Mouse (Mus musculus) embryonic facial prominence, embryonic 15.5 days (tissue): ENCODE results near the gene Zfp148. TPM values are rescaled to one million over a fixed set of nuclear protein-coding genes. Genes with fewer than 3 reads are reported as not detected.

ENCODE experiments used
- ATAC-seq: fragments of 200-750 bp; cut with Nextera tagmentation; 2 replicates; pipeline ENCODE4 v1.8.0; 2017; ENCODE audit warnings: low read depth, moderate TSS enrichment; ENCODE audit not compliant: insufficient number of reproducible peaks, low FRiP score, low TSS enrichment
- H3K27ac ChIP-seq: fragments of 300-500 bp; sonication (generic); replicated peaks from 2 replicates; pipeline ENCODE4 v1.5.1; 2015; ENCODE audit warnings: mild to moderate bottlenecking, inconsistent platforms
- H3K27me3 ChIP-seq: fragments of 300-500 bp; sonication (generic); 2 replicates; pipeline ENCODE4 v1.6.1; 2015; ENCODE audit warnings: inconsistent platforms
- H3K36me3 ChIP-seq: fragments of 300-500 bp; sonication (generic); 2 replicates; pipeline ENCODE4 v1.6.1; 2015; ENCODE audit warnings: mild to moderate bottlenecking, inconsistent platforms
- H3K4me1 ChIP-seq: fragments of 300-500 bp; sonication (generic); 2 replicates; pipeline ENCODE4 v1.6.1; 2015; ENCODE audit warnings: inconsistent platforms
- H3K4me2 ChIP-seq: fragments of 300-500 bp; sonication (generic); replicated peaks from 2 replicates; pipeline ENCODE4 v1.6.1; 2015; ENCODE audit warnings: mild to moderate bottlenecking, inconsistent platforms
- H3K4me3 ChIP-seq: fragments of 300-500 bp; sonication (generic); replicated peaks from 2 replicates; pipeline ENCODE4 v1.5.1; 2015; ENCODE audit warnings: mild to moderate bottlenecking, inconsistent platforms
- H3K9ac ChIP-seq: fragments of 300-500 bp; sonication (generic); 2 replicates; pipeline ENCODE4 v1.6.1; 2015; ENCODE audit warnings: inconsistent platforms
- H3K9me3 ChIP-seq: fragments of 300-500 bp; sonication (generic); replicated peaks from 2 replicates; pipeline ENCODE4 v1.6.1; 2016; ENCODE audit warnings: inconsistent platforms
- WGBS: fragments of 180-500 bp; shearing (Covaris S2); methylation state at CpG from one replicate; pipeline ENCODE4 v1.1.7; 2015; 5-methylcytosine and 5-hydroxymethylcytosine counted together
- polyA plus RNA-seq: library from polyadenylated mRNA; unstranded; fragments of >200 nt; fragmentation: Nextera tagmentation; extraction: Ambion mirVana; gene quantifications from 2 replicates; pipeline ENCODE4 v1.2.1, GENCODE M21; 2015

Gene Zfp148
- polyA plus RNA-seq, 1 experiment from 2014 or later, result 55.3 TPM

- no peaks in the 10 kb centered on the region for H3K36me3 ChIP-seq
- H3K9me3 ChIP-seq, result no peaks in the 10 kb centered on the region
- no peak overlapping the region for H3K9ac ChIP-seq
- H3K4me3 ChIP-seq, result no peak overlapping the region
- no peaks in the 10 kb centered on the region for H3K27me3 ChIP-seq
- H3K4me2 ChIP-seq, result no peak overlapping the region
- H3K27ac ChIP-seq, result no peak overlapping the region
- H3K4me1 ChIP-seq, result peaks cover 10% of the 10 kb centered on the region
- ATAC-seq, result no peak
- WGBS, result 59% methylated on average over 3 of the region's 3 CpGs
Measured at GRCm38 (mm10) chr16:33346376-33346775, 34.3 kb upstream of the Zfp148 start.

GRCm38 (mm10) chr16:33347134-33347533, 33.5 kb upstream of the Zfp148 start:
- no peak for ATAC-seq
- H3K27ac ChIP-seq, result no peak overlapping the region
- whole genome bisulfite sequencing, result 46% methylated on average over 5 of the region's 5 CpGs
- H3K4me3 ChIP-seq, result no peak overlapping the region
- no peaks in the 10 kb centered on the region for H3K27me3 ChIP-seq
- no peak overlapping the region for H3K4me2 ChIP-seq
- H3K36me3 ChIP-seq, result no peaks in the 10 kb centered on the region
- no peaks in the 10 kb centered on the region for H3K9me3 ChIP-seq
- H3K9ac ChIP-seq, result no peak overlapping the region
- peaks cover 10% of the 10 kb centered on the region for H3K4me1 ChIP-seq

- Histone ChIP-seq H3K9ac (no peak overlapping the region), H3K27me3 (no peaks in the 10 kb centered on the region), H3K9me3 (no peaks in the 10 kb centered on the region), H3K27ac (no peak overlapping the region), H3K4me2 (no peak overlapping the region), H3K4me3 (no peak overlapping the region), H3K36me3 (no peaks in the 10 kb centered on the region), H3K4me1 (no peaks in the 10 kb centered on the region)
- ATAC-seq, result no peak
- 67% methylated on average over 6 of the region's 6 CpGs for WGBS
Measured at GRCm38 (mm10) chr16:33357805-33358204, 22.8 kb upstream of the Zfp148 start.

GRCm38 (mm10) chr16:33365772-33366171, 14.9 kb upstream of the Zfp148 start:
- no peak overlapping the region for H3K27ac ChIP-seq
- ATAC-seq, result no peak
- no peak overlapping the region for H3K4me2 ChIP-seq
- H3K9ac ChIP-seq, result no peak overlapping the region
- 83% methylated on average over 6 of the region's 6 CpGs for WGBS
- no peaks in the 10 kb centered on the region for H3K36me3 ChIP-seq
- H3K4me1 ChIP-seq, result no peaks in the 10 kb centered on the region
- H3K9me3 ChIP-seq, result no peaks in the 10 kb centered on the region
- H3K27me3 ChIP-seq, result no peaks in the 10 kb centered on the region
- no peak overlapping the region for H3K4me3 ChIP-seq

DNA sequence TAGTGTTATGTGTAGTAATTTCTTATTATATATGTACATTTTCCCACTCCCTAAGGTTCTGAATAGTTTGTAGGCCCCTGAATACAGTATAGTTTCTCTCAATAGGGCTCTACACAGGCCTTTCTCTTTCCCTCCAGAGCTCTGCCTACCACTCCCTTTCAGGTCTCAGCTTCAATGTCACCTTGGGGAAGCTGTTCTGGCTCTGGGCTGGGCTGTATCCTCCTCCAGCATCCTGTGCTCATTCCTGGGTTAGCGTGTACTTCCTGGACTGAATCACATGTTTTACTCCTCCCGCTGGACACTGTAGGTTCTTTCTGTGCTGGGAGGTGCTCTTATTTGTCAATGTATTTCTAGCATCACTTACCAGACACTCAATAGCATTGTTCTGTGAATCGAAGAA, 12.0 kb upstream of the Zfp148 start:
- Histone ChIP-seq H3K4me1 (no peaks in the 10 kb centered on the region), H3K9ac (no peak overlapping the region), H3K4me3 (no peak overlapping the region), H3K27ac (no peak overlapping the region), H3K27me3 (no peaks in the 10 kb centered on the region), H3K4me2 (no peak overlapping the region), H3K36me3 (no peaks in the 10 kb centered on the region), H3K9me3 (no peaks in the 10 kb centered on the region)
- WGBS, result 72% methylated on average over 3 of the region's 3 CpGs
- no peak for ATAC-seq

- no peak overlapping the region for H3K4me3 ChIP-seq
- H3K36me3 ChIP-seq, result no peaks in the 10 kb centered on the region
- no peak for ATAC-seq
- no peak overlapping the region for H3K27ac ChIP-seq
- H3K9ac ChIP-seq, result no peak overlapping the region
- no peaks in the 10 kb centered on the region for H3K27me3 ChIP-seq
- H3K9me3 ChIP-seq, result no peaks in the 10 kb centered on the region
- no peak overlapping the region for H3K4me2 ChIP-seq
- WGBS, result 35% methylated on average over 6 of the region's 6 CpGs
- H3K4me1 ChIP-seq, result no peaks in the 10 kb centered on the region
Measured at GRCm38 (mm10) chr16:33370836-33371235, 9.8 kb upstream of the Zfp148 start.

- no peaks in the 10 kb centered on the region for H3K4me1 ChIP-seq
- 65% methylated on average over 5 of the region's 5 CpGs for WGBS
- H3K9me3 ChIP-seq, result no peaks in the 10 kb centered on the region
- ATAC-seq, result no peak
- H3K27me3 ChIP-seq, result no peaks in the 10 kb centered on the region
- H3K4me3 ChIP-seq, result no peak overlapping the region
- no peak overlapping the region for H3K4me2 ChIP-seq
- H3K36me3 ChIP-seq, result no peaks in the 10 kb centered on the region
- no peak overlapping the region for H3K9ac ChIP-seq
- H3K27ac ChIP-seq, result no peak overlapping the region
Measured at GRCm38 (mm10) chr16:33372611-33373010, 8.0 kb upstream of the Zfp148 start.

GRCm38 (mm10) chr16:33373326-33373725, 7.3 kb upstream of the Zfp148 start:
- no peak for ATAC-seq
- no peak overlapping the region for H3K9ac ChIP-seq
- H3K9me3 ChIP-seq, result no peaks in the 10 kb centered on the region
- H3K4me2 ChIP-seq, result no peak overlapping the region
- no peaks in the 10 kb centered on the region for H3K27me3 ChIP-seq
- H3K36me3 ChIP-seq, result no peaks in the 10 kb centered on the region
- no peak overlapping the region for H3K27ac ChIP-seq
- H3K4me3 ChIP-seq, result no peak overlapping the region
- 91% methylated on average over 2 of the region's 2 CpGs for WGBS
- no peaks in the 10 kb centered on the region for H3K4me1 ChIP-seq

DNA sequence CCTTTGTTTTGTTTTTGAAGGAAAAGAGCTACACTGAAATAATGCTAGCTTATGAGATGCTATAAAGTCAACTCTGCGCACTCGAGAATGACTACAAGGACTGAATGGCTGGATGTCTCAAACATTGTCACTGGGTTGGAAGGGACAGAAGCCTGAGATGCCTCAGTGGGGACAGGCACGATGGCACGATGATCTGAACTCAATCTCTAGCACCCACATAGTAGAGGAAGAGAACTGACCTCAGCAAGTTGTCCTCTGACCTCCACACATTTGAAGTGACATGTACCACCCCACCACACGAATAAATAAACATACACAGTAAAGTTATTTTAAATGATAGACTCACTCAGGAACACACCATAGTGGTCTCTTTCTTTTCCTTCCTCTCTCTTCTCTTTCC, 4.4 kb upstream of the Zfp148 start:
- no peaks in the 10 kb centered on the region for H3K36me3 ChIP-seq
- no peak overlapping the region for H3K4me2 ChIP-seq
- H3K4me1 ChIP-seq, result peaks cover 9% of the 10 kb centered on the region

DNA sequence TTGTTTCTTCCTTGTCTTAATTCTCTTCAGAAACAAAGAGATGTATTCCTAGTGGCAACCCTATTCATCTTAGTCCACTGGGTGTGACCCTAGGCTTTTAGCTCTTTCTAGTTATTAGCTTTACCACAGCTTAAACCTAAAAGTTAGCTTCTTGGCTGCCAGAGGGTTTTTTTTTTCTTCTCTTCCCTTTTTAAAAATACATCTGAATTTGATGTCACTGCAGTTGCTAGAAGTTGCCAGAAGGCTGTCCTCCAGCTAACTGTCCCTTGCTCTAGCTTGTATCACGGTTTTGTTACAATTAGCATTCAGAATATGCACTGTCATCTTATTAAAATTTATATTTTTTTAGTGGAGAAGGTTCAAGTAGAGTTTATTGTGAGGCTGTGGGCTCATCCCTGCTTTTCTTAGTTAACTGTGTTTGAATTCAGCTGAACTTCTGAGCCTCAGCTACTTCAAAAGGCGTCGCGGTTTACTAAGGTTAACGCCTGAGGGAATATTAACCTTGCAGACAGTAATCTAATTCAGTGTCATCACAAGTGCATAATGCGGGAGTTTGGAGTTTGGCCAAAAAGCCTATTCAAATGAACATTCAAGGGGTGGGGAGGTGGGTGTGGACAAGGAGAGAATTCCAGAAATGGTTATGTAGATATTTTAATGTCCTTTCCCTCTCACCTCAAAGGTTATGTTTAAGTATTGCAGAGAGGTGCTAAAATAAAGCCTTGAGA, 1.3 kb upstream of the Zfp148 start:
- H3K9ac ChIP-seq, result no peak overlapping the region
- H3K4me1 ChIP-seq, result peaks cover 19% of the 10 kb centered on the region
- H3K27ac ChIP-seq, result peak overlapping the region; percentile 95
- H3K4me2 ChIP-seq, result peak overlapping the region; percentile 72
- H3K27me3 ChIP-seq, result no peaks in the 10 kb centered on the region
- ATAC-seq, result no peak
- H3K36me3 ChIP-seq, result no peaks in the 10 kb centered on the region
- WGBS, result 36% methylated on average over 6 of the region's 6 CpGs
- peak overlapping the region; percentile 87 for H3K4me3 ChIP-seq
- no peaks in the 10 kb centered on the region for H3K9me3 ChIP-seq

More for the DNA sequence above, 4.4 kb upstream of the Zfp148 start:
- no peaks in the 10 kb centered on the region for H3K9me3 ChIP-seq
- no peaks in the 10 kb centered on the region for H3K27me3 ChIP-seq
- ATAC-seq, result no peak
- WGBS, result 82% methylated on average over 5 of the region's 5 CpGs
- H3K4me3 ChIP-seq, result no peak overlapping the region
- H3K9ac ChIP-seq, result no peak overlapping the region
- H3K27ac ChIP-seq, result no peak overlapping the region

DNA sequence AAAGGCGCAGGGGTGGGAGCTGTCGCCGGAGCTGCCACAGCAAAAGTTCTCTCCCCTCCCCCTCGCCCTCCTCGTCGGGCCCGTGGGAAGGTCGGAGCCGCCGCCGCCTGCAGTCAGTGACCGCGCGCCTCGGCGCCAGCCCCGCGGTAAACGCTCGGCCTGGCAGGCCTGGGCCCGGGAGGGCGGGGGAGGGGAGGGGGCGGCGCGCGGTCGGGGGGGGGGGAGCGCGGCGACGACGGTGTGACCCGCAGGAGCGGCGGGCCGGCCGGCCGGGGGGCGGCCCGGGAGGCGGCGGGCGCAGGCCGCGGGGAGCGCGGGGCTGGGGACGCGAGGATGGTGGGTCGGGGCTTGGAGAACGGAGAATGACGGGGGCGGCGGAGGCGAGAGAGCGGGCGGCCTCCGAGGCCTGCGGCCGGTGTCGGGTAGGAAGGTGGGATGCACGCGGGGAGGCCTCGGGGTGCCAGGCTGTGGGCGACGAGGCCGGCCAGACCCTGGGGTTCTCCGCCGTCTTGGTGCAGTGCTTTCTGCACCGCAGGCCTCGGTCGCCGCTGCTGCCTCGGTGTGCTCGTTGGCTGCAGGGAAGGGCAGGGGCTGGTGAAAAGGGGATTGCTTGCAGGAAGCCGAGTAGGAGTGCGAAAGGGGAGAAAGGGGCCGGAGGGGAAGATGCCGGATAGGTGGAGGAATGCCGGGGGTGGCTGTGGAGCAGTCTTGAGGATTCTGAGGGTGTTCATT, 412 bp downstream of the Zfp148 start:
- peak overlapping the region; percentile 95 for H3K27ac ChIP-seq
- H3K9ac ChIP-seq, result peak overlapping the region; percentile 90
- WGBS, result under 1% methylated on average over 41 of the region's 80 CpGs
- no peaks in the 10 kb centered on the region for H3K27me3 ChIP-seq
- peak overlapping the region; percentile 72 for H3K4me2 ChIP-seq
- H3K36me3 ChIP-seq, result no peaks in the 10 kb centered on the region
- H3K9me3 ChIP-seq, result no peaks in the 10 kb centered on the region
- peaks cover 19% of the 10 kb centered on the region for H3K4me1 ChIP-seq
- ATAC-seq, result peak; percentile 77
- H3K4me3 ChIP-seq, result peak overlapping the region; percentile 87
